Mouse (Mus musculus): ENCODE results near the gene Prdm15.
A peak's percentile ranks its signal among the peaks of the same experiment; 100 is the strongest.

Gene Prdm15

DNA sequence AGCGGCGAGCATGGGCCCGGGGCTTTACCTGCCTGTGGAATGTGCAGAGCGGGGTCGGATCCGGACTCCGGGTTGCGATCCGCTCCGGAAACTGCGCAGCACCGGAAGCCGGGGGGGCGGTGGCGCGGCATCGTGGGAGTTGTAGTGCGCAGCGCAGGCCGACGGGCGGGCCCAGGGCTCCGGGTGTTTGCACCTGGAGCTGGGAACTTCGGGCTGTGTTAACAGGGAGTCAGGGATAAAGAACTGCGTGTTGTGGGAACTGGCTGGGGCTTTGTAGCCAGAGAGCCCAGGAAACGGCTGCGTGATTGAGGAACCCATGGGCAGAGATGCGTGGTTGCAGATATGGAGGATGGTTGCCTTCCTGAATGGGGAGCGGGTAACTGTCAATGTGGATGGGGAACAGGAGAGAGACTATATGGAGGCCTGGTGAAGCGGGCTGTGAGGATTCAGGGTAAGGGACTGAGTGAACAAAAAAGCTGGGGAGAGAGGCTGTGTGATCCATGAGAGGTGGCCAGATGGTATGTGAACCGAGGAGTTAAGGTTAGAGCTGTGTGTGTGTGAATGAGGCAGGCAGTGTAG, at the start of gene Prdm15:
Gene Prdm15 (minus strand): TSS at position 110 of the 579 bp plus-strand sequence.
- peak; percentile 63 for DNase-seq (ENCODE audit: low spot score)

DNA sequence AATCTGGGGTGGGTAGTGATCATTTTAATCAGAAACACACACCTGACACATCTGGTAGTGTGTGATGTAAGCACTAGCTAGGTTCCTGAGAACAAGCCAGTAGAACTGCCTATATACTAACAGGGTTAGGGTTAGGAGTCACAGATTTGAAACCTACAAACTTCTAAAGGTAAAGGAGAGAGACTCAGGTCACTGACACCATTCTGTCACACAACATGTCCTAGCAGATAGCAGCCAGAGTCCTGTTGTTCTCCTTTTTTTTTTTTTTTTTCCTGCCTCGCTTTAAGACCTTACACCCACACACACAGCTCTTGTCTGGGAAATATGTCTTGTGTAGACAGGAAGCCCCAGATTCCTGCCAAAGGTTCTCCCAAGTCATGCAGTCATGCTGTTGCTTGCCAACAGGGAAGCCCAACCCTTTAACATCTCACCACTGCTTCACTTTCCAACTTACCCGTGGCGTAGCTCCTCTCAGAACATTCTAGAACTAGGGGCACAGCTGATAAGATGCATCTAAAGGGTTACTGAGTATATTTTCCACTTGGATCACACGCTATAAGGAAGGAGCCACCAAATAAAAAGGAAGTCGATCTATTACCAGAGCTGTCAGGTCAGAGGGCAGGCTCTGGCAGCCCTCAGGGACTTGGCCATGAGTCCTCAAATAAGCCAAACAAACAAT, 45.8 kb upstream of the Prdm15 start:
- no peak for DNase-seq (ENCODE audit: low spot score)

DNA sequence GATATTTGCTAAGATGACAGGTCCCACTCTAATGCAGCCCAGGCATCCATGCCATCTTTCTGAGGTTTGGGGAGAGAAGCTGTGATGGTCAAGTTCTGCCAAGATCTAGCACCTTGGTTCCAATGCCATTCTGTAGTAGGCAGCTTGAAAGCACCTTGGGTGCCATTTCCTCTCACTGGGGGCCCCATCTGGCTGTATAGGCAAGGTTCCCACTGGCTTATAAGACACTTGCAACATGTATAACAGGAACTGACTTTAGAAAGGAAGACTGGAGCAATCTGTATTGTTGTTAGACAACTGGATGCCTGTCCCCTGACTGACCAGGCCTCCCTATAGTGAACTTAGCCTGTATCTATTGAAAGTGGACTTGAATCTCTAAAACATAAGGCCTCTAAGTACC, 36.1 kb upstream of the Prdm15 start:
- DNase-seq (ENCODE audit: low spot score): no peak

- DNase-seq (ENCODE audit: low spot score): no peak
These were observed 32.0 kb upstream of the Prdm15 start for GRCm38 (mm10) chr16:97883696-97884095.

DNA sequence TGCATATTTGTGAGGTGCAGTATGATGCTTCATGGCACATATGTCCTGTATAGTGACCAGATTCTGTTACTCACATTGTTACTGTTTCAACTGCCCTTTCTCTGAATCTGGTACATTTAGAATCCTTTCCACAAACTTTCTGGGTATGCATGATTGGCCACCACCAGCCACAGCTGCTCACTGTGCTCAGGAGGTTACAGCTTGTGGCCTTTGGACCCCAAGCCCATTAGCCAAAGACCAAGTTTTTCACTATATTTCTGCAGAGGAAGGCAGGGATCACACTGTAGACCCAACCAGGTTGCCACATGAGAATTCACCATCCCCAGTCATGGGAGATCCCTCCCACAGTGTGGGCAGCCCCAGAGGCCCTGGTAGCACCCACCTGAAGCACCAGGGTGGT, 31.2 kb upstream of the Prdm15 start:
- DNase-seq (ENCODE audit: low spot score): no peak

GRCm38 (mm10) chr16:97879134-97879533, 27.5 kb upstream of the Prdm15 start:
- DNase-seq (ENCODE audit: low spot score): no peak

DNA sequence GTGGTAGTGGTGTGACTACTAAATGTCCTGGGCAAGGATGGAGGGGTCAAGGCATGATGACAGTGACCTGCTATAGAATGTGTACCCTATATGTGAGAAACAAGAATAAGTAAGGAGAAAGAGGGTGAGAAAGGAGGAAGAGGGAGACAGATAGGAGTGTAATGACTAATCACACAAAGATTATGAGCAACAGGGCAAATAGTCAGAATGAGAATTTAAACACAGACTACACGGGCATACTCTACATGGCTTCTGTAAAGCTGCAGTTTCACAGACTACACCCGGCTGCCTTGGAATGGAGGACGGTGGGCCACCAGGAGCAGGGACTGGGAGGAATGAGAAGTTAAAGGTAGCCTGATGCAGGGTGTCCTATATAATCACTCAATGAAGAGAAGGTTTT, 25.9 kb upstream of the Prdm15 start:
- DNase-seq (ENCODE audit: low spot score): no peak

- DNase-seq (ENCODE audit: low spot score): no peak
These were observed 23.5 kb upstream of the Prdm15 start for GRCm38 (mm10) chr16:97875101-97875500.

- no peak for DNase-seq (ENCODE audit: low spot score)
These were observed 22.7 kb upstream of the Prdm15 start for GRCm38 (mm10) chr16:97874376-97874775.

DNA sequence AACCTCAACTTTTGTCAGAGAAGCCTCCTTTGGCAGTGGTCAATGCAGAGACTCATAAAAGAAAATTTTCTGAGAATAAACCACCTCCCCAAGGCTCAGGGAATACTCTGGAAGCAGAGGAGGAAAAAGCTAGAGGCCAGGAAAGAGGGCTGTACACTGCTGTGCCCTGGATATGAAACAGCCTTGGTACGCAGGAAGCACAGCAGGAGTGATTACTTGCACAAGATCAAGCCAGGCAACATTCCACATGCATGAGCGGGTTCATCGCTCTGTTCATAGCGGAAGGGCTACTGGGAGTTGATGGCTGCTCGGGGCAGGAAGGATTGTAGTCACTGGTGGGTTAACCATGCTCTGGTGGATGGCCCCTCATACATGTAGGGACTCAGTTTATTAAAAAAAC, 21.0 kb upstream of the Prdm15 start:
- no peak for DNase-seq (ENCODE audit: low spot score)

DNA sequence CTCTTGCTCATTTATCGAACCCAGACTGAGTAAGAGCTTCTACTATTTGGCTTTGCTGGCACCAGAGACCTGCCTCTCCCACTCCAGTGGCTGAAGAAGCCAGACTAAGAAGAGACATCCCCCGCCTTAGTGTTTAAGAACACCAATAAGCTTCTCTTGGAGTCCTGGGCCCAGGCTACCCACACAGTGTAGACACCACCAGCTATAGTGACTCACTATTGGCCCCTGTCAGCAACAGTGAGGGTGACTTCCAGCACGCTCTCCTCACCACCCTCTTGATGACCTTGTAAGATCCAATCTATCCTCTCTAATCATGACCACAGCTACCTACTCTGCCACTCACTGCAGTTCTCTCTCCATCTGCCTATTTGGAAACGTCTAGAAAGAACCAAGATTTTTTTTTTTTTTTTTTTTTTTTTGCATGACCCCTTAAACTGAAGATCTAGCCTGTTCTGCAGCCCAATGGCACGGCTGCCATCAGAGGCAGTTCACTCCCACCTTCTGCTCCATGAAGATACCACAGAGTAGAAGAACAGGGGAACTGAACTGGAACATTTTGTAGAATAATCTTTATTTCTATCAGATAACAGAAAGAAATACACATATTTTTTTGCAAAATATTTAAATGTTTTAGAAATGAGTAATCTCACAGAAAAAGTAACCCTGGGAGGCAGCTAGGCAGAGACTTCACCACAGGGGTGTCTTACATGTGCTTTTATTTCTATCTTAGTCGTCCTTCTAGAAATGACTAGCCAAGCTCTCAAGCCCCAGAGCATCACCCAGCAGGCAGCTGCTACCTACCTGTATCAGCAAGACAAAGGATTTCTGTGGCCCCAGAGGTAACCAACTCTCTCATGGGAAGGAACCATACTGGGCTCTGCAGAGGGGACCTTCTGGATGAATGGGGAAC, 17.8 kb upstream of the Prdm15 start:
- no peak for DNase-seq (ENCODE audit: low spot score)

GRCm38 (mm10) chr16:97863932-97864467, 12.3 kb upstream of the Prdm15 start:
- no peak for DNase-seq (ENCODE audit: low spot score)

- no peak for DNase-seq (ENCODE audit: low spot score)
These were observed 4.4 kb upstream of the Prdm15 start for GRCm38 (mm10) chr16:97856050-97856449.

DNA sequence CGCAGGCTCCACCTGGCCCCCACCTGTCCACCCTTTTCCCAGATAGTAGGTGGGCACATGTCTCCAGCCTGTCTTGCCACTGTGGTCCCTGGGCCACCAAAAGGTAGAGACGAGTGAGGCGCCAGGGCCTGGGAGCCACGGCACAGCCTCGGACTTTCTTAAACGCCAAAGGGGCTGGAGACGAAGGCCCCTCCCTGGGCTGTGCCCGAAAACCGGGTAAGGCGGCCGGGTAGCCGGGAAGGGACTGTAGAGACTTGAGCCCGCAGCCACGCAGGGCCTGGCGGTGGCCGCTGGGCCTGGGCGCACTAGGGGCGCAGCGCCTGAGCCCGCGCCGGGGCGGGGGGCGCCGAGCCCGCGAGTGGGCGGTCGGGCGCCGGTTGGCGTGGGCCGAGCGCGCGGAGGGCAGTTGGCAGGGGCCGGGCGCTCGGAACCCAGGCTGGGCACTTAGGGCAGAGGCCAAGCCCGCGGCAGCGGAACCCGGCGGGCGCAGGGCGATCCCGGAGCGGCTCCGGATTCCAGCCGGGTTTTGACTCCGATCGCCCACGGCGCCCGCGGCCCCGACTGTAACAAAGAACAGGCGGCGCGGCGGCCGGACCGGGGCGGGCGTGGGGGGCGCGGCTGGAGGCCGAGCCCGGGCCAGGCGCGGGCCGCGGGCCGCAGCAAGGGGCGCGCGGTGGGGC, 449 bp downstream of the Prdm15 start:
- DNase-seq (ENCODE audit: low spot score): peak; percentile 68

GRCm38 (mm10) chr16:97850667-97851060, 986 bp downstream of the Prdm15 start:
- no peak for DNase-seq (ENCODE audit: low spot score)

- DNase-seq (ENCODE audit: low spot score): no peak
These were observed 2.8 kb downstream of the Prdm15 start for GRCm38 (mm10) chr16:97848832-97849231.

DNA sequence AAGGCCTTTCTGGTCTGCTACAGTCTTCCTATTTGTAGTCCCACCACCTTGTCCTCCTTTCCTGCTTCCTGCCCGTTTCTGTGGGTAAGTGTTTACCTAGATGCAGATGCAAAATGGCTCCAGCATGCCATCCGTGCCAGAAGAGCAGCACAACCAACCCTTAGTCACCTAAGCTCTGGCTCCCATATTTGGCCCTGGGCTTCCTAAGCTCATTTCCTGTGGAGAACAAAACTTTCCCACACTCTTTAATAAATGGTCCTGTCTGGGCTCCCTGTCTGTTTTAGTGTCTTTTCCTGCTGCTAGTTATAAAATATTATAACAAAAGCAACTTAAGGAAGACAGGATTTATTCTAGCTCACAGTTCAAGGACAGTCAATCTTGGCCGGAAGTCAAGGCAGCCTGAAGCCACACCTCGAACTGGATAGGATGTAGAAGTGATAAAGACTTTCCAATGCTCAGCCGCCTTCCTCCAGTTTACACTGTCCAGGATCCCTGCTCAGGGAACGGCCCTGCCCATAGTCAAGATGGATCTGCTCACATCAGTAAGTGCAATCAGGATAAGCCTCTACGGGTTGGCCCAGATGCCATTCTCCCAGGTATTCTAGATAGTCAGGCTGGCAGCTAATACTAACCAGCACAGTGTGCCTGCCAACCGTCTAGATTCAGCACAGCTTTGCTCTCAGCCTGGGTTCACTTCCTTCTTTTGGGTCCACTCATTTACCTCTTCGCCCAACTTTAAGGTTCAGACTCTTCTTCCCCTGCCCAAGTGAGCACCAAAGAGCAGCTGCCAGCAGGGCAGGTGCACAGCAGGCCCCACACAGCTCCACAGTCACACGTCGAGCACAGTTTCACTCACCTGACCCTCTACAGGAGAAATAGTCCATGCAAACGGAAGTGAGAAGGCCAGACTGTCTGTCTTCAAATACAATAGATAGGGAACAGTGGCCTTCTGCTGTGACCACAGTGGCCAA, 6.4 kb downstream of the Prdm15 start:
- DNase-seq (ENCODE audit: low spot score): no peak

DNA sequence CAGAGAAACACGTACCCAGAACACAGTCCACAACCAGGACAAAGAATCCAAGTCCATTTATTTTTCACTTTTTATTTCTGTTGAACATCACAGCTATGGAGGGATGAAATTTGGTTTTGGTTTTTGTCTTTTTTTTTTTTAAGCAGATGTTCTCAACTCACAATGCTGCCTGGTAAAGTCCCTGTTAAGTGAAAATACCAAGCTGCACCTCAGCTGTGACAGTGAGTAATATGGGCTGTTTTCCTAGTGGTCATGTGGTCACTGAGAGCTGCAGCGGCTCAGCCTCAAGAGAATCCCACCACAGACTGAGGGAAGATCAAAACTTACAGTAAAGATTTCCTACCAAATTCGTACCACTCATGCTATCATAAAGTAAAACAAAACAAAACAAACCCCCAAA, 19.5 kb downstream of the Prdm15 start:
- no peak for DNase-seq (ENCODE audit: low spot score)

DNA sequence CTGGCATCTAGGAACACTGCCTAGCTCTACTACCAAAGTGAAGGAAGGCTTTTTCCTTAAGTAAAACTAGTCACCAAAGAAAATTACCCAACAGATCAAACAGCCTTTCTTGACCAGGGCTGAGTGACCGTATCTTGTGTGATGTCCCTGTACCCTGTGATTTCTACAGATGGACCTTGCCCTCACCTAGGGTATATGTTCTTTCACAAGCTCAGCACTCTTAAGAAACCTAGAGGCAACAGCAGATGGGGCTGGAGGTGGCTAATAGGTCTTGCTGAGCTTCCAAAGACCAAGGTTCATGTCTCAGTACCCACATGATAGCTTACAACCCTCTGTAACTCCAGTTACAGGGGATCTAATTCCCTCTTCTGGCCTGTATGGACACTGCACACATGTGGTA, 23.4 kb downstream of the Prdm15 start:
- no peak for DNase-seq (ENCODE audit: low spot score)

- DNase-seq (ENCODE audit: low spot score): no peak
These were observed 28.2 kb downstream of the Prdm15 start for GRCm38 (mm10) chr16:97823311-97824007.
